Mouse (Mus musculus) liver, embryonic 11.5 days (tissue): ENCODE results near the gene Brdt. TPM values are rescaled to one million over a fixed set of nuclear protein-coding genes. Genes with fewer than 3 reads are reported as not detected.
A peak's percentile ranks its signal among the peaks of the same experiment; 100 is the strongest.

Source experiments
- ATAC-seq: fragments of 200-750 bp; cut with Nextera tagmentation; replicated peaks from 2 replicates; pipeline ENCODE4 v1.8.0; 2017; ENCODE audit warnings: moderate number of reproducible peaks, mild to moderate bottlenecking, moderate TSS enrichment, moderate library complexity; ENCODE audit not compliant: low FRiP score
- DNase-seq: peaks from one replicate; pipeline ENCODE4 v3.0.0-alpha.2; 2017; ENCODE audit warnings: low spot score
- H3K27ac ChIP-seq: fragments of 300-500 bp; sonication (generic); 2 replicates; pipeline ENCODE4 v1.5.1; 2014; ENCODE audit warnings: mild to moderate bottlenecking, low read depth, low read length, control low read depth
- H3K27me3 ChIP-seq: fragments of 300-500 bp; sonication (generic); replicated peaks from 2 replicates; pipeline ENCODE4 v1.6.1; 2014; ENCODE audit warnings: low read length, mixed read lengths; ENCODE audit not compliant: control insufficient read depth, insufficient read depth
- H3K36me3 ChIP-seq: fragments of 300-500 bp; sonication (generic); 2 replicates; pipeline ENCODE4 v1.6.1; 2014; ENCODE audit warnings: mild to moderate bottlenecking, low read length, moderate library complexity, mixed read lengths; ENCODE audit not compliant: control insufficient read depth, insufficient read depth
- H3K4me1 ChIP-seq: fragments of 300-500 bp; sonication (generic); replicated peaks from 2 replicates; pipeline ENCODE4 v1.6.1; 2014; ENCODE audit warnings: low read length, mixed read lengths; ENCODE audit not compliant: control insufficient read depth, insufficient read depth
- H3K4me2 ChIP-seq: fragments of 300-500 bp; sonication (generic); 2 replicates; pipeline ENCODE4 v1.6.1; 2014; ENCODE audit warnings: mild to moderate bottlenecking, control low read depth, moderate library complexity
- H3K4me3 ChIP-seq: fragments of 300-500 bp; sonication (generic); 2 replicates; pipeline ENCODE4 v1.5.1; 2014; ENCODE audit warnings: low read depth, low read length, control low read depth
- H3K9ac ChIP-seq: fragments of 300-500 bp; sonication (generic); 2 replicates; pipeline ENCODE4 v1.6.1; 2014; ENCODE audit warnings: low read depth, low read length, control low read depth
- H3K9me3 ChIP-seq: fragments of 300-500 bp; sonication (generic); 2 replicates; pipeline ENCODE4 v1.6.1; 2016; ENCODE audit warnings: low read length, inconsistent platforms, mixed read lengths; ENCODE audit not compliant: control insufficient read depth
- WGBS: fragments of 180-500 bp; shearing (Covaris S2); extraction: QIAGEN DNeasy Blood & Tissue Kit; methylation state at CpG from one replicate; pipeline ENCODE4 v1.1.7; 2014; 5-methylcytosine and 5-hydroxymethylcytosine counted together
- polyA plus RNA-seq: library from polyadenylated mRNA; unstranded; fragments of >200 nt; fragmentation: Nextera tagmentation; extraction: Ambion mirVana; gene quantifications from 2 replicates; pipeline ENCODE4 v1.2.1, GENCODE M21; 2014

Gene Brdt
- polyA plus RNA-seq, 1 experiment from 2014 or later = 0.84 TPM

DNA sequence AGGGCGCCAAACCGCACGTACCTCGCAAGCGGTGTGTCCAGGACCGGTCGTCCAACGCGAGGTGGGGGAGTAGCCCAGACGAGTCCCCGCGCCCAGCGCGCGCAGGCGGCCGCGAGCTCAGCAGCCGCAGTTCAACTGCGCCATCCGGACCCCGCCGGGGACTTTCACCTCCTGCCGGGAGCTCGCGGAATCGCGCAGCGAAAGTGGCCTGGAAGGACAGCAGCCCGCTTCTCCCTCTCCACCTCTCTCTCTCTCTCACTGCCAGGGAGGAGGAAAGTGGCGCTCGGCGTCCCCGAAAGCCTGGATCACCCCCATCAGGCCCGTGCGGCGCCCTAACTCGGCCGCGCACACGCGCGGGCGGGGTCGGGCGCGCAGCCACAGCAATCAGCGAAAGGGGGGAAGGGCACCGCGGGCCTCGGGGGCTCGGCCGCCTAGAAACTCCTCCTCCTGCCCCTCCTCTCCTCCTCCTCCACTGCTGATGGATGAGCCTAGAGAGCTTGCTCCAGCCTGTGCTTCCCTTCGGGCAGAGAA is 41.7 kb upstream of the Brdt start, which contains the start of gene Tgfbr3:
Gene Tgfbr3, minus strand, starts transcription at position 396 of the 531 bp plus-strand sequence.
- peak; percentile 81 for DNase-seq
- 0 out of 2 replicates have a peak, but pooled peaks cover 3% of the 10 kb centered on the region for H3K27me3 ChIP-seq
- H3K9ac ChIP-seq = peak within 1 kb of the TSS; percentile 94
- no peaks in the 10 kb centered on the region for H3K36me3 ChIP-seq
- H3K4me2 ChIP-seq = peak within 1 kb of the TSS; percentile 93
- peak within 1 kb of the TSS; percentile 88 for H3K27ac ChIP-seq
- under 1% methylated on average over 50 of the region's 54 CpGs for WGBS
- H3K4me3 ChIP-seq = peak within 1 kb of the TSS; percentile 93
- ATAC-seq = peak; percentile 84
- no peaks in the 10 kb centered on the region for H3K9me3 ChIP-seq
- peaks cover 15% of the 10 kb centered on the region for H3K4me1 ChIP-seq

DNA sequence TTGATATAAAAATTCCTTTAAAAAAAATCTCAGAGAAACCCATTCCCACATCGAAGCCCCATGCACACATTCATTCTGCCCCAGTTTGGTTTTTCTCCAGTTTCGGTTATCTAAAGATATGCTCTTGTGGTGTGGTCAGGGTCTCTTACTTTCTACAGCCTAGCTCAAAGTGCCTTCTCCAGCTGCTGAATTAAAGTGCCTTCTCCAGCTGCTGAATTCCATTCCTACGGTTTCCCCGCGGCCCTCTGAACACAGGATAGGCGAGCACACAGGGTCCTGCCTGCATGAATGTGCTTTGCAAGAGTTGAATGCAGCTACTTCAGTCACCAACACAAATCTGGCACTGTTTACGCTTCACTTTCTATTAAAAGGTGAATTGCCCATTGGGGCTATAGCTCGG is 41.0 kb upstream of the Brdt start:
- Histone ChIP-seq H3K36me3 (no peaks in the 10 kb centered on the region), H3K4me1 (peaks cover 15% of the 10 kb centered on the region), H3K9me3 (no peaks in the 10 kb centered on the region), H3K9ac (no peak overlapping the region; the same call in 1 of the 2 replicates), H3K4me2 (peak overlapping the region; percentile 93), H3K27me3 (0 out of 2 replicates have a peak, but pooled peaks cover 3% of the 10 kb centered on the region), H3K4me3 (peak overlapping the region; percentile 93), H3K27ac (no peak overlapping the region)
- WGBS = 40% methylated on average over 8 of the region's 8 CpGs
- DNase-seq (no peak), ATAC-seq (no peak)

DNA sequence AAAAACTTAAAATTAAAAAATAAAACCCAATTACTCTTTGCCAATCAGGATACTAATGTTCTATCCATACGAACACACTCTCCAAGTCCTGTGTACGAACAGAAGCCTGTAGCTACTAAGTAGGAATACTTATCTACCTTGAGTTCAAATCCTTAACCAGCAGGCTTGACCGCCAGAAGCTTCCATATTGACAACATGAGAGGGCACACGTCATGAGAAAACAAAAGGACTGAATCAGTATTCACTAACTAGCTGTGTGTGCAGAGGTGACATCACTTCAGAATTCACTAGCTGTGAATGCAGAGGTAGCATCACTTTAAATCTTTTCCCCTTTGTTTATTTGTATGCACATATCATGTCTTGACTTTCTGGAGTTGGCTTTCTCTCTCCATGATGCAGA is 36.9 kb upstream of the Brdt start:
- ATAC-seq (no peak), DNase-seq (no peak)
- H3K9ac ChIP-seq = no peak overlapping the region
- H3K36me3 ChIP-seq = no peaks in the 10 kb centered on the region
- H3K9me3 ChIP-seq = no peaks in the 10 kb centered on the region
- H3K4me2 ChIP-seq = no peak overlapping the region
- peaks cover 13% of the 10 kb centered on the region for H3K4me1 ChIP-seq
- 0 out of 2 replicates have a peak, but pooled peaks cover 3% of the 10 kb centered on the region for H3K27me3 ChIP-seq
- 80% methylated on average over 4 of the region's 4 CpGs for WGBS
- H3K4me3 ChIP-seq = no peak overlapping the region
- no peak overlapping the region for H3K27ac ChIP-seq

DNA sequence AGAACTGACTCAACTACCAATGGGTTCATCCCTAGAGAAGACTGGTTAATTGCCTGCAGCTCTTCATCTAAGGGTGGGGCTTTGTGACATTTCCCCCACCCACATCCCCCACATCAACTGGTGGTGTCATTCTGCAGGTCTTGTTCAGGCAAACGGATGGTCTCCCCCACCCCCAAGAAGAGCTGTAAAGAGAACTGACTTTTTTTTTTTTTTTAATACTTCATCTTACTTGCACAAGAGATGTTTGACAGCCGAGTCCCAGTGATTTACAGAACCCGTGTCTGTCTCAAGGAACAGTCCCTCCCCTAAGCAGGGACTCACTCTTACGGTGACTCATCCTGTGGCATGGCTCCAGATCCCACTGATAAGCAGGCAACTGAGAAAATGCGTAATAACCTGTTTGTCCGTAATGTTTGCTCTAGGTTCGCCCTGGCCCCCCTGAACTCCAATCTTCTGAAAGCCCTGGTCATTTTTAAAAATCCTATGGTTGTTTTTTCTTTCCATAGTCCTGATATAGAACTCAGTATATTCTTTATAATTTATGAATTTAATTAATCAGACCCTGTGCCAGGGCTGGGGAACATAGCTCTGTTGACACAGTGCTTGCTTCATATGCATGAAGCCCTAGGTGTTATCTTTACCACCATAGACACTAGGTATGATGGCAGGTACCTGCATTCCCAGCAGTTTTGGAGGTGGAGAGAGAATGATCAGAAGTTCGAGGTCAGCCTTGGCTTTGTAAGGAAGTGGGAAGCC is 35.7 kb upstream of the Brdt start:
- Histone ChIP-seq H3K9ac (no peak overlapping the region), H3K27me3 (0 out of 2 replicates have a peak, but pooled peaks cover under 1% of the 10 kb centered on the region), H3K4me3 (no peak overlapping the region), H3K36me3 (no peaks in the 10 kb centered on the region), H3K4me2 (no peak overlapping the region), H3K27ac (no peak overlapping the region), H3K4me1 (peaks cover 8% of the 10 kb centered on the region), H3K9me3 (no peaks in the 10 kb centered on the region)
- DNase-seq = no peak
- no peak for ATAC-seq
- WGBS = 42% methylated on average over 8 of the region's 8 CpGs

DNA sequence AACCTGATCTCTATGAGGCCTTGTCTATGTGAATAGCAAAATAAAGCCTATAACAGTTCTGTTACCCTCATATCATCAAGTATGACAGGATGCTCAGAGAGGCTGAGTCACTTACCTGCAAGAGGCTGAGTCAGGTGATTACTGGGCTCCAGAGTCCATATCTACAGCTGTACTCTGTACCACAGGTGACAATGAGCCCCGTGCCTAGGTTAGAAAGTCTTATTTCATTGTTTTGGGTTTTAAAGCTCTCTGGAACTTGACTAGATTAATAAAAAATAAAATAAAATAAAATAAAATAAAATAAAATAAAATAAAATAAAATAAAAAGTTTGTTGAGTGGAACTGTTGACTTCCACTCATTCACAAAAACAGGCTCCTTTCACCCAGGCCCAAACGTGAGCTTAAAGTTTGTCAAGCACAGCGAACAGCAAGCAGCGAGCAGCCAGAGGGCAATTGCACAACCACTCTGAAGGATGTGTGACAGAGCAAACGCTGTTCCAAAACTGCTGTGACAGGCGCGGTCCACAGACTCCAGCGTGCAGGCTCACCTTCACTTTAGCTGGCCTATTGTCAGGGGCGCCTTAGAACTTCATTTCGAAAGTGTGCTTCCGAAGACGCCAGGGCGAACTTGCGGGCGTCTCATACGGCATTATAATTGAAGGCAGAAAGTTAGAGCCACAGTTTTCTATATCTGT is 35.0 kb upstream of the Brdt start:
- Histone ChIP-seq H3K27ac (no peak overlapping the region), H3K4me1 (peaks cover 8% of the 10 kb centered on the region), H3K9ac (no peak overlapping the region), H3K36me3 (no peaks in the 10 kb centered on the region), H3K4me2 (0 out of 2 replicates have a peak overlapping the region, but pooled peaks have one; percentile 26), H3K4me3 (no peak overlapping the region), H3K27me3 (no peaks in the 10 kb centered on the region), H3K9me3 (no peaks in the 10 kb centered on the region)
- DNase-seq = no peak
- ATAC-seq = no peak
- WGBS = 69% methylated on average over 16 of the region's 16 CpGs

DNA sequence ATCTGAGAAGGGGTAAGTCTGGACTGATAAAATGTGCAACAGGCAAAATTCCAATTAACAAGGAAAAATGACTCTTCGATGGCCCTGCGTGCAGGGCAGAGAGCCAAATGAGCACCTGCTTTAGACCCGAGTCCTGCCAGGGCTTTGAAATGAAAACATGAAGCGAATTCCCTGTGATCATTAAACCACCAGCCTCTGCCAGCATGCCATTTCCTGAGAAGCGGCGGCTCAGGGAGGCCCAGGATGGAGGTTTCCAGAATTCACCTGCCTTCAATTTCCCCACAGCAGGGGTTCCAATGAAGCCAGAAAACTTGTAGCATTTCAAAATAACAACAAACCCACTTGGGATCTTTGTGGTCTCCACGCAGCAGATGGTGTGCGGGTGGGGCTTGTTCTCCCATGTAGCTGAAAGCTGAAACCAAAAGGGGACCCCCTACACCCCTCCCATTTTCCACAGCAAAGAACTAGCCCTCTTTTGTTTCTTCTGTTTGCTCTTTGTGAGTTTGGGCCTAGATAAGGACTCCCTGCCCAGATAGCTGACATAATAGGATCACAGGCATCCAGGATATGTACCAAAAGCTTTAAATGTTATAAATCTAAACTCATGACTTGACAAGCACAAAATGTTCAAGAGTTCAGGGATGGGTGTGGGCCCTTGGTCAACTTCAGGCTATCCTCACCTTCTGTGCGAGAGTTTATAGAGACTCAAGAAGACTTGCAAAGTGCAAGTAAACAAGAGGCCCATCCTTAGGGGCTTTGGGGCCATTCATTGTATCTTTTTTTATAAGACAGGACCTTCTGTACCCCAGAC is 34.2 kb upstream of the Brdt start:
- H3K4me1 ChIP-seq = peaks cover 8% of the 10 kb centered on the region
- H3K27ac ChIP-seq = no peak overlapping the region
- ATAC-seq (no peak), DNase-seq (no peak)
- 0 out of 2 replicates have a peak overlapping the region, but pooled peaks have one; percentile 26 for H3K4me2 ChIP-seq
- no peak overlapping the region for H3K9ac ChIP-seq
- H3K4me3 ChIP-seq = no peak overlapping the region
- H3K27me3 ChIP-seq = no peaks in the 10 kb centered on the region
- H3K9me3 ChIP-seq = no peaks in the 10 kb centered on the region
- WGBS = 59% methylated on average over 9 of the region's 9 CpGs
- H3K36me3 ChIP-seq = no peaks in the 10 kb centered on the region

DNA sequence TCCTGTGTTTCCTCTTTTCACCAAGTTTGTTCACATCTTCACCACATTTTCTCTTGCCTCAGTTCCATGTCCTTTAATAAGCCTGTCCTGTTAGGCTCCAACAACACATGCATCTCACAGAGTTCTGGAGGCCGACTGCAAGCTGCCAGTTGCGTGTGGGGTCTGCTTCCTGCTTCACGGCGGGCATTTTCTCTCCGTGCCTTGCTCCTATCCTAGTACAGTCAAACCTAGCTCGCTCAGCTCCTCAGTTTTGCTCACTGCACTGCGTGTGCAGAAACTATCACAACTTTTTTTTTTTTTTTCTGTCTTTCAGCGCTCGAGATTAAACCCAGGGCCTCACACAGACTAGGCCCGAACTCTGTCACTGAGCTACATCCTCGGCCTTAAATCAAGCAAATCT is 32.1 kb upstream of the Brdt start:
- Histone ChIP-seq H3K36me3 (no peaks in the 10 kb centered on the region), H3K4me3 (no peak overlapping the region), H3K9ac (no peak overlapping the region), H3K27ac (no peak overlapping the region), H3K27me3 (no peaks in the 10 kb centered on the region), H3K9me3 (no peaks in the 10 kb centered on the region), H3K4me2 (no peak overlapping the region), H3K4me1 (peaks cover 14% of the 10 kb centered on the region)
- no peak for ATAC-seq
- 72% methylated on average over 11 of the region's 11 CpGs for WGBS
- DNase-seq = peak; percentile 27

DNA sequence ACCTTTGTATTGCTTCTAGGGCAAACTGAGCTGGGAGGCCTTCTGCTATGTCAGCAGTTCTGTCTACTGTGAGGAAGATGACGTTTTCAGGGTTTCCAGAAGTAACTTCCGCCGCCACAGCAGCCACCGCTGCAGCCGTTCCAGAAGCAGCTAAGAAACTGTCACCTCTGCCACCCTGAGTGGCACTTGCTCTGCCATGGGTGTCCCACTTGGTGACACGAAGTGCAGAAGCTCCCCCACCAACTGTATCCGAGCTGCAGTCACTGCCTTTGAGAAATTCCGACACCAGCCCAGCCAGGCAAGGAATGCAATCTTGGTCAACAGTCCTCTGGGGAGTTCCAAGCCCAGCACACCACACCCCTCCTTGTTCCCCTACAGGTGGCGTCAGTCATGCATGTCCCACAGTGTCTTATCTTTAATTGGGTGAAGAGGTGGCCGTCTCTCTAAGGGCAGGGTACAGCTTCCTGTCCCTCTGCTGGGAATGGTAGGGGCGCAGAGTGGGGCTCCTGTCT is 27.6 kb upstream of the Brdt start:
- Histone ChIP-seq H3K36me3 (no peaks in the 10 kb centered on the region), H3K4me3 (no peak overlapping the region), H3K4me2 (peak overlapping the region; percentile 56), H3K27ac (no peak overlapping the region), H3K9me3 (no peaks in the 10 kb centered on the region), H3K27me3 (no peaks in the 10 kb centered on the region), H3K4me1 (peaks cover 6% of the 10 kb centered on the region; the same call in 1 of the 2 replicates), H3K9ac (no peak overlapping the region)
- WGBS = 33% methylated on average over 11 of the region's 11 CpGs
- DNase-seq (no peak), ATAC-seq (peak; percentile 49)
